Mouse (Mus musculus): ENCODE results near the gene Flvcr1.

The Flvcr1 gene

GRCm38 (mm10) chr1:190980470-190980869 is 45.5 kb downstream of the Flvcr1 start:
- DNase-seq (ENCODE audit: low read depth) = no peak

- DNase-seq (ENCODE audit: low read depth) = peak; percentile 24
These were observed 46.8 kb downstream of the Flvcr1 start, which contains the start of gene Vash2 for GRCm38 (mm10) chr1:190979100-190979563. Gene Vash2 (minus strand): TSS chr1:190979296.

GRCm38 (mm10) chr1:190978511-190979073 is 47.4 kb downstream of the Flvcr1 start:
- DNase-seq (ENCODE audit: low read depth) = no peak

GRCm38 (mm10) chr1:190978001-190978400 is 48.0 kb downstream of the Flvcr1 start:
- DNase-seq (ENCODE audit: low read depth) = no peak

- DNase-seq (ENCODE audit: low read depth) = no peak
These were observed 48.9 kb downstream of the Flvcr1 start for GRCm38 (mm10) chr1:190976887-190977573.

- no peak for DNase-seq (ENCODE audit: low read depth)
These were observed 51.1 kb downstream of the Flvcr1 start for GRCm38 (mm10) chr1:190974833-190975232.

GRCm38 (mm10) chr1:190974191-190974590 is 51.8 kb downstream of the Flvcr1 start:
- no peak for DNase-seq (ENCODE audit: low read depth)

- DNase-seq (ENCODE audit: low read depth) = no peak
These were observed 53.3 kb downstream of the Flvcr1 start for GRCm38 (mm10) chr1:190972612-190973192.

GRCm38 (mm10) chr1:190971708-190972610 is 54.0 kb downstream of the Flvcr1 start:
- DNase-seq (ENCODE audit: low read depth) = no peak

- DNase-seq (ENCODE audit: low read depth) = no peak
These were observed 57.9 kb downstream of the Flvcr1 start for GRCm38 (mm10) chr1:190968010-190968409.

GRCm38 (mm10) chr1:190964992-190965780 is 60.8 kb downstream of the Flvcr1 start:
- DNase-seq (ENCODE audit: low read depth) = no peak

GRCm38 (mm10) chr1:190962760-190963159 is 63.2 kb downstream of the Flvcr1 start:
- DNase-seq (ENCODE audit: low read depth) = no peak

- no peak for DNase-seq (ENCODE audit: low read depth)
These were observed 67.1 kb downstream of the Flvcr1 start for GRCm38 (mm10) chr1:190958821-190959220.

Measured in induced T-regulatory cell, adult 2 months (primary cell).